Mouse (Mus musculus) embryonic stem cell, embryonic (primary cell): ENCODE measurements around the gene Fbxl16.

Experiments
- CTCF ChIA-PET, 4 experiments: fragments of 300-600 bp in 2 of 4; fragments of 350-600 bp in 2 of 4; sonication (Branson Sonifier 250); formaldehyde crosslinking; loops; one replicate each; lab custom pipeline; 2022; ENCODE audit warnings: inconsistent platforms in 2 of 4; lab: Charles Lee
- POLR2A ChIA-PET, 4 experiments: fragments of 300-600 bp in 2 of 4; fragments of 350-600 bp in 2 of 4; sonication (Branson Sonifier 250); formaldehyde crosslinking; loops; one replicate each; lab custom pipeline; 2022; ENCODE audit warnings: antibody characterized with exemption in 4 of 4, inconsistent platforms in 1 of 4; lab: Charles Lee

Fbxl16 gene

GRCm38 (mm10) chr17:25828712-25829557 lies 20.1 kb downstream of the Fbxl16 start, which contains the start of gene Jmjd8:
Gene Jmjd8 (plus strand): TSS chr17:25828867.
- ChIA-PET POLR2A (interaction anchor here (0.6 to 9.2 kb wide), 42 partner anchors 8 to 1412 kb away, joined by 3 to 114 read pairs (median 5); partner anchors contain the start of genes Rhbdl1 (in 3 of the 4), Rpusd1 (in 3 of the 4), Chtf18 (in 2 of the 4) and Gm20683 (in 2 of the 4)), CTCF (interaction anchor here in 3 of 4 experiments (0.6 to 1.5 kb wide), 6 partner anchors 16 to 272 kb away, joined by 3 to 6 read pairs (median 4); partner anchors contain the start of genes Chtf18 (in 1 of the 3), Narfl (in 1 of the 3), Rhot2 (in 1 of the 3) and Rpusd1 (in 1 of the 3))

GRCm38 (mm10) chr17:25829558-25830017 lies 20.7 kb downstream of the Fbxl16 start:
- ChIA-PET POLR2A (interaction anchor here in 3 of 4 experiments (0.6 to 9.2 kb wide), 21 partner anchors 7 to 730 kb away, joined by 3 to 114 read pairs (median 5); partner anchors contain the start of genes Gm20683 (in 2 of the 3), Haghl (in 2 of the 3), Rhot2 (in 2 of the 3) and Capn15 (in 1 of the 3)), CTCF (interaction anchor here in 1 of 4 experiments (1.5 kb wide), 1 partner anchor 15 kb away, joined by 4 read pairs; the partner anchor contains the start of gene Rhot2)

GRCm38 (mm10) chr17:25830200-25830753 lies 21.4 kb downstream of the Fbxl16 start:
- POLR2A ChIA-PET: interaction anchor here in 3 of 4 experiments (0.6 to 9.2 kb wide), 15 partner anchors 11 to 103 kb away, joined by 3 to 114 read pairs (median 7); partner anchors contain the start of genes Gm20683 (in 2 of the 3), Rhot2 (in 2 of the 3), Chtf18 (in 1 of the 3) and Haghl (in 1 of the 3)
- CTCF ChIA-PET: interaction anchor here in 1 of 4 experiments (1.2 kb wide), 1 partner anchor 179 kb away, joined by 4 read pairs; no protein-coding TSS in a partner anchor

GRCm38 (mm10) chr17:25830806-25831431 lies 22.0 kb downstream of the Fbxl16 start:
- ChIA-PET POLR2A (interaction anchor here (0.5 to 9.2 kb wide), 15 partner anchors 7 to 1108 kb away, joined by 3 to 114 read pairs (median 22); partner anchors contain the start of genes Gm20683 (in 3 of the 4), Rhot2 (in 2 of the 4), AC134908.4 (in 1 of the 4) and Chtf18 (in 1 of the 4)), CTCF (interaction anchor here in 1 of 4 experiments (1.2 kb wide), 1 partner anchor 179 kb away, joined by 4 read pairs; no protein-coding TSS in a partner anchor)

- ChIA-PET POLR2A (interaction anchor here (0.5 to 9.2 kb wide), 55 partner anchors 8 to 1304 kb away, joined by 3 to 114 read pairs (median 8); partner anchors contain the start of genes Gm20683 (in 3 of the 4), Wdr24 (in 3 of the 4), Chtf18 (in 2 of the 4) and Fbxl16 (in 2 of the 4)), CTCF (interaction anchor here (0.6 to 2.1 kb wide), 10 partner anchors 8 to 437 kb away, joined by 3 to 11 read pairs (median 5); partner anchors contain the start of genes Chtf18 (in 1 of the 4), Narfl (in 1 of the 4), Rpusd1 (in 1 of the 4) and Wdr24 (in 1 of the 4))
Measured at GRCm38 (mm10) chr17:25831451-25832281, 22.8 kb downstream of the Fbxl16 start.

GRCm38 (mm10) chr17:25832436-25833290 lies 23.8 kb downstream of the Fbxl16 start:
- CTCF ChIA-PET: interaction anchor here (0.6 to 2.1 kb wide), 27 partner anchors 9 to 885 kb away, joined by 3 to 11 read pairs (median 4); partner anchors contain the start of genes Rhot2 (in 3 of the 4), Wdr24 (in 2 of the 4), Chtf18 (in 1 of the 4) and Fam234a (in 1 of the 4)
- POLR2A ChIA-PET: interaction anchor here (0.5 to 9.2 kb wide), 142 partner anchors 9 to 1354 kb away, joined by 3 to 114 read pairs (median 5); partner anchors contain the start of genes Chtf18 (in 4 of the 4), Rpusd1 (in 4 of the 4), Gm20683 (in 3 of the 4) and Mcrip2 (in 3 of the 4)

- ChIA-PET POLR2A (interaction anchor here (0.5 to 9.2 kb wide), 128 partner anchors 8 to 1354 kb away, joined by 3 to 114 read pairs (median 5); partner anchors contain the start of genes Chtf18 (in 4 of the 4), Rpusd1 (in 4 of the 4), Gm20683 (in 3 of the 4) and Mcrip2 (in 3 of the 4)), CTCF (interaction anchor here (0.6 to 2.1 kb wide), 24 partner anchors 9 to 410 kb away, joined by 3 to 11 read pairs (median 4); partner anchors contain the start of genes Rhot2 (in 3 of the 4), Wdr24 (in 2 of the 4), Chtf18 (in 1 of the 4) and Fam234a (in 1 of the 4))
Measured at GRCm38 (mm10) chr17:25833291-25833663, 24.4 kb downstream of the Fbxl16 start, which contains the start of gene Stub1. Gene Stub1 (minus strand): TSS chr17:25833404.

GRCm38 (mm10) chr17:25833961-25834594 lies 25.2 kb downstream of the Fbxl16 start:
- CTCF ChIA-PET: interaction anchor here in 3 of 4 experiments (1.0 to 2.1 kb wide), 7 partner anchors 10 to 266 kb away, joined by 3 to 7 read pairs (median 5); partner anchors contain the start of gene Rhot2 (in 2 of the 3)

GRCm38 (mm10) chr17:25834595-25835222 lies 25.8 kb downstream of the Fbxl16 start:
- ChIA-PET CTCF (interaction anchor here in 1 of 4 experiments (1.2 to 1.4 kb wide), 2 partner anchors 34 to 111 kb away, joined by 3 read pairs; no protein-coding TSS in a partner anchor), POLR2A (interaction anchor here in 2 of 4 experiments (0.7 to 9.2 kb wide), 16 partner anchors 10 to 398 kb away, joined by 3 to 114 read pairs (median 19); partner anchors contain the start of genes Mcrip2 (in 2 of the 2), Rhot2 (in 2 of the 2), Wdr24 (in 2 of the 2) and Gm20683 (in 1 of the 2))

More at GRCm38 (mm10) chr17:25833961-25834594, 25.2 kb downstream of the Fbxl16 start:
- POLR2A ChIA-PET: interaction anchor here in 3 of 4 experiments (0.7 to 9.2 kb wide), 60 partner anchors 8 to 1098 kb away, joined by 3 to 114 read pairs (median 8); partner anchors contain the start of genes Mcrip2 (in 3 of the 3), Rhot2 (in 3 of the 3), Wdr24 (in 3 of the 3) and Wdr90 (in 3 of the 3)

GRCm38 (mm10) chr17:25835301-25835700 lies 26.4 kb downstream of the Fbxl16 start:
- ChIA-PET CTCF (interaction anchor here in 1 of 4 experiments (1.2 kb wide), 1 partner anchor 34 kb away, joined by 3 read pairs; no protein-coding TSS in a partner anchor), POLR2A (interaction anchor here in 2 of 4 experiments (2.5 to 9.2 kb wide), 7 partner anchors 9 to 32 kb away, joined by 6 to 114 read pairs (median 44); partner anchors contain the start of genes Rhot2 (in 2 of the 2), Gm20683 (in 1 of the 2), Mcrip2 (in 1 of the 2) and Wdr24 (in 1 of the 2))

- ChIA-PET CTCF (interaction anchor here in 2 of 4 experiments (0.7 to 1.4 kb wide), 3 partner anchors 38 to 59 kb away, joined by 3 to 5 read pairs (median 4); no protein-coding TSS in a partner anchor), POLR2A (interaction anchor here in 3 of 4 experiments (0.5 to 9.2 kb wide), 21 partner anchors 9 to 1493 kb away, joined by 3 to 114 read pairs (median 4); partner anchors contain the start of genes Mcrip2 (in 3 of the 3), Rhot2 (in 2 of the 3), AC134908.4 (in 1 of the 3) and Chtf18 (in 1 of the 3))
Measured at GRCm38 (mm10) chr17:25835816-25836215, 26.9 kb downstream of the Fbxl16 start.

- CTCF ChIA-PET: interaction anchor here in 2 of 4 experiments (0.7 to 1.5 kb wide), 5 partner anchors 35 to 362 kb away, joined by 3 to 5 read pairs (median 4); no protein-coding TSS in a partner anchor
- POLR2A ChIA-PET: interaction anchor here (0.5 to 2.6 kb wide), 35 partner anchors 8 to 1494 kb away, joined by 3 to 11 read pairs (median 3); partner anchors contain the start of genes Jmjd8 (in 3 of the 4), Mcrip2 (in 3 of the 4), Wdr24 (in 2 of the 4) and AC134908.4 (in 1 of the 4)
Measured at GRCm38 (mm10) chr17:25836397-25837075, 27.7 kb downstream of the Fbxl16 start.
